Mouse (Mus musculus): ENCODE results near the gene Fkbp2. TPM values are rescaled to one million over a fixed set of nuclear protein-coding genes. Genes with fewer than 3 reads are reported as not detected.

Gene Fkbp2
- polyA plus RNA-seq, 1 experiment from 2014 or later = 125 TPM

Other genes starting within 250 kb of the Fkbp2 start
- 39.1 and 41.5 TPM in 2 replicates for gene Rps6ka4, start 139.9 kb downstream of the Fkbp2 start, polyA plus RNA-seq (2015; fragmentation: Nextera tagmentation; extraction: Ambion mirVana)
- gene Ccdc88b, start 122.3 kb downstream of the Fkbp2 start, polyA plus RNA-seq (2015; fragmentation: Nextera tagmentation; extraction: Ambion mirVana) = 1.6 and 3.0 TPM in 2 replicates
- gene Trmt112, start 70.8 kb downstream of the Fkbp2 start, polyA plus RNA-seq (2015; fragmentation: Nextera tagmentation; extraction: Ambion mirVana) = 136 and 137 TPM in 2 replicates
- 283 and 302 TPM in 2 replicates for gene Prdx5, start 70.4 kb downstream of the Fkbp2 start, polyA plus RNA-seq (2015; fragmentation: Nextera tagmentation; extraction: Ambion mirVana)
- 8.5 and 9.9 TPM in 2 replicates for gene Esrra, start 58.7 kb downstream of the Fkbp2 start, polyA plus RNA-seq (2015; fragmentation: Nextera tagmentation; extraction: Ambion mirVana)
- gene Catsperz, start 55.1 kb downstream of the Fkbp2 start, polyA plus RNA-seq (2015; fragmentation: Nextera tagmentation; extraction: Ambion mirVana) = 2.5 TPM in 2 replicates
- gene Kcnk4, start 46.0 kb downstream of the Fkbp2 start, polyA plus RNA-seq (2015; fragmentation: Nextera tagmentation; extraction: Ambion mirVana) = 0.21 and 0.96 TPM in 2 replicates
- 82.5 and 90.7 TPM in 2 replicates for gene Bad, start 38.6 kb downstream of the Fkbp2 start, polyA plus RNA-seq (2015; fragmentation: Nextera tagmentation; extraction: Ambion mirVana)
- gene Gpr137, start 38.0 kb downstream of the Fkbp2 start, polyA plus RNA-seq (2015; fragmentation: Nextera tagmentation; extraction: Ambion mirVana) = 25.2 TPM in 2 replicates
- 41.4 and 44.8 TPM in 2 replicates for gene Ppp1r14b, start 5.5 kb downstream of the Fkbp2 start, polyA plus RNA-seq (2015; fragmentation: Nextera tagmentation; extraction: Ambion mirVana)
- 49.1 and 49.8 TPM in 2 replicates for gene Plcb3, start 4.0 kb downstream of the Fkbp2 start, polyA plus RNA-seq (2015; fragmentation: Nextera tagmentation; extraction: Ambion mirVana)
- 20.8 and 28.9 TPM in 2 replicates for gene Vegfb, start 7.2 kb upstream of the Fkbp2 start, polyA plus RNA-seq (2015; fragmentation: Nextera tagmentation; extraction: Ambion mirVana)
- 26.4 and 30.3 TPM in 2 replicates for gene Dnajc4, start 12.1 kb upstream of the Fkbp2 start, polyA plus RNA-seq (2015; fragmentation: Nextera tagmentation; extraction: Ambion mirVana)
- gene Nudt22, start 15.6 kb upstream of the Fkbp2 start, polyA plus RNA-seq (2015; fragmentation: Nextera tagmentation; extraction: Ambion mirVana) = 22.6 and 23.7 TPM in 2 replicates
- 10.9 and 12.3 TPM in 2 replicates for gene Trpt1, start 15.6 kb upstream of the Fkbp2 start, polyA plus RNA-seq (2015; fragmentation: Nextera tagmentation; extraction: Ambion mirVana)
- 11.1 and 15.6 TPM in 2 replicates for gene Fermt3, start 39.0 kb upstream of the Fkbp2 start, polyA plus RNA-seq (2015; fragmentation: Nextera tagmentation; extraction: Ambion mirVana)
- 220 and 243 TPM in 2 replicates for gene Stip1, start 59.5 kb upstream of the Fkbp2 start, polyA plus RNA-seq (2015; fragmentation: Nextera tagmentation; extraction: Ambion mirVana)
- gene Macrod1, start 76.3 kb upstream of the Fkbp2 start, polyA plus RNA-seq (2015; fragmentation: Nextera tagmentation; extraction: Ambion mirVana) = 15.3 and 17.6 TPM in 2 replicates
- 0.99 and 1.1 TPM in 2 replicates for gene Flrt1, start 125.2 kb upstream of the Fkbp2 start, polyA plus RNA-seq (2015; fragmentation: Nextera tagmentation; extraction: Ambion mirVana)
- 176 and 187 TPM in 2 replicates for gene Otub1, start 225.8 kb upstream of the Fkbp2 start, polyA plus RNA-seq (2015; fragmentation: Nextera tagmentation; extraction: Ambion mirVana)
- gene Cox8a, start 237.1 kb upstream of the Fkbp2 start, polyA plus RNA-seq (2015; fragmentation: Nextera tagmentation; extraction: Ambion mirVana) = 899 and 904 TPM in 2 replicates

Measured in lung, embryonic 16.5 days (tissue).